Mouse (Mus musculus) hindbrain, embryonic 13.5 days (tissue): Measurements from ENCODE around the gene Uap1. TPM values are rescaled to one million over a fixed set of nuclear protein-coding genes. Genes with fewer than 3 reads are reported as not detected.
A peak's percentile ranks its signal among the peaks of the same experiment; 100 is the strongest.

Experiments used
- ATAC-seq: fragments of 200-750 bp; cut with Nextera tagmentation; 2 replicates; pipeline ENCODE4 v1.8.0; 2017; ENCODE audit warnings: moderate TSS enrichment; ENCODE audit not compliant: low FRiP score
- H3K27ac ChIP-seq: fragments of 300-500 bp; sonication (generic); 2 replicates; pipeline ENCODE4 v1.5.1; 2015; ENCODE audit warnings: inconsistent platforms, mild to moderate bottlenecking, moderate library complexity
- H3K27me3 ChIP-seq: fragments of 300-500 bp; sonication (generic); 2 replicates; pipeline ENCODE4 v1.6.1; 2015; ENCODE audit warnings: mild to moderate bottlenecking, inconsistent platforms
- H3K36me3 ChIP-seq: fragments of 300-500 bp; sonication (generic); 2 replicates; pipeline ENCODE4 v1.6.1; 2015; ENCODE audit warnings: mild to moderate bottlenecking, inconsistent platforms
- H3K4me1 ChIP-seq: fragments of 300-500 bp; sonication (generic); replicated peaks from 2 replicates; pipeline ENCODE4 v1.6.1; 2015; ENCODE audit warnings: inconsistent platforms
- H3K4me2 ChIP-seq: fragments of 300-500 bp; sonication (generic); 2 replicates; pipeline ENCODE4 v1.6.1; 2015; ENCODE audit warnings: inconsistent platforms, mild to moderate bottlenecking, moderate library complexity
- H3K4me3 ChIP-seq: fragments of 300-500 bp; sonication (generic); 2 replicates; pipeline ENCODE4 v1.5.1; 2015; ENCODE audit warnings: mild to moderate bottlenecking, inconsistent platforms
- H3K9ac ChIP-seq: fragments of 300-500 bp; sonication (generic); 2 replicates; pipeline ENCODE4 v1.6.1; 2015; ENCODE audit warnings: mild to moderate bottlenecking, inconsistent platforms
- H3K9me3 ChIP-seq: fragments of 300-500 bp; sonication (generic); 2 replicates; pipeline ENCODE4 v1.6.1; 2016; ENCODE audit warnings: inconsistent platforms
- WGBS: fragments of 180-500 bp; shearing (Covaris S2); methylation state at CpG from one replicate; pipeline ENCODE4 v1.1.7; 2015; 5-methylcytosine and 5-hydroxymethylcytosine counted together
- polyA plus RNA-seq: library from polyadenylated mRNA; unstranded; fragments of >200 nt; fragmentation: Nextera tagmentation; extraction: Ambion mirVana; gene quantifications from 2 replicates; pipeline ENCODE4 v1.2.1, GENCODE M21; 2015

Uap1 gene
- polyA plus RNA-seq, 1 experiment from 2014 or later, result 63.7 TPM

GRCm38 (mm10) chr1:170190225-170190624 lies 15.5 kb upstream of the Uap1 start:
- Histone ChIP-seq H3K36me3 (peaks cover 36% of the 10 kb centered on the region), H3K27ac (no peak overlapping the region), H3K4me2 (no peak overlapping the region), H3K9me3 (no peaks in the 10 kb centered on the region), H3K27me3 (no peaks in the 10 kb centered on the region), H3K4me1 (no peaks in the 10 kb centered on the region), H3K9ac (no peak overlapping the region), H3K4me3 (no peak overlapping the region)
- 90% methylated on average over 4 of the region's 4 CpGs for WGBS
- ATAC-seq, result no peak

GRCm38 (mm10) chr1:170188601-170189000 lies 13.8 kb upstream of the Uap1 start:
- no peak for ATAC-seq

GRCm38 (mm10) chr1:170186531-170186930 lies 11.8 kb upstream of the Uap1 start:
- Histone ChIP-seq H3K9ac (no peak overlapping the region), H3K27me3 (no peaks in the 10 kb centered on the region), H3K27ac (no peak overlapping the region), H3K4me1 (no peaks in the 10 kb centered on the region), H3K4me3 (no peak overlapping the region), H3K36me3 (peaks cover 5% of the 10 kb centered on the region), H3K9me3 (no peaks in the 10 kb centered on the region), H3K4me2 (no peak overlapping the region)
- 91% methylated on average over 5 of the region's 5 CpGs for WGBS
- ATAC-seq, result no peak

More at GRCm38 (mm10) chr1:170188601-170189000, 13.8 kb upstream of the Uap1 start:
- no peaks in the 10 kb centered on the region for H3K4me1 ChIP-seq
- no peak overlapping the region for H3K4me3 ChIP-seq
- H3K36me3 ChIP-seq, result peaks cover 21% of the 10 kb centered on the region
- 83% methylated on average over 11 of the region's 11 CpGs for WGBS
- H3K27ac ChIP-seq, result no peak overlapping the region
- no peaks in the 10 kb centered on the region for H3K27me3 ChIP-seq
- no peak overlapping the region for H3K4me2 ChIP-seq
- no peak overlapping the region for H3K9ac ChIP-seq
- no peaks in the 10 kb centered on the region for H3K9me3 ChIP-seq

GRCm38 (mm10) chr1:170185137-170185536 lies 10.4 kb upstream of the Uap1 start:
- WGBS, result 96% methylated on average over 3 of the region's 3 CpGs
- Histone ChIP-seq H3K9me3 (no peaks in the 10 kb centered on the region), H3K27ac (no peak overlapping the region), H3K4me2 (no peak overlapping the region), H3K9ac (no peak overlapping the region), H3K4me3 (no peak overlapping the region), H3K27me3 (no peaks in the 10 kb centered on the region), H3K4me1 (no peaks in the 10 kb centered on the region), H3K36me3 (no peaks in the 10 kb centered on the region)
- no peak for ATAC-seq

- H3K9me3 ChIP-seq, result no peaks in the 10 kb centered on the region
- H3K36me3 ChIP-seq, result no peaks in the 10 kb centered on the region
- H3K9ac ChIP-seq, result no peak overlapping the region
- no peaks in the 10 kb centered on the region for H3K4me1 ChIP-seq
- no peaks in the 10 kb centered on the region for H3K27me3 ChIP-seq
- no peak overlapping the region for H3K27ac ChIP-seq
- no peak overlapping the region for H3K4me2 ChIP-seq
- no peak for ATAC-seq
- H3K4me3 ChIP-seq, result no peak overlapping the region
Observed at GRCm38 (mm10) chr1:170182706-170183105, 7.9 kb upstream of the Uap1 start.

- Histone ChIP-seq H3K27ac (no peak overlapping the region), H3K9ac (no peak overlapping the region), H3K4me2 (no peak overlapping the region), H3K36me3 (no peaks in the 10 kb centered on the region), H3K4me3 (no peak overlapping the region), H3K4me1 (peaks cover 23% of the 10 kb centered on the region), H3K9me3 (no peaks in the 10 kb centered on the region), H3K27me3 (no peaks in the 10 kb centered on the region)
- ATAC-seq, result no peak
- WGBS, result 82% methylated on average over 8 of the region's 8 CpGs
Observed at GRCm38 (mm10) chr1:170176661-170177239, 2.0 kb upstream of the Uap1 start.

GRCm38 (mm10) chr1:170175848-170176247 lies 1.1 kb upstream of the Uap1 start:
- peak overlapping the region; percentile 66 for H3K4me2 ChIP-seq
- ATAC-seq, result no peak
- no peak overlapping the region for H3K4me3 ChIP-seq
- no peaks in the 10 kb centered on the region for H3K27me3 ChIP-seq
- peaks cover 23% of the 10 kb centered on the region for H3K4me1 ChIP-seq
- no peak overlapping the region for H3K27ac ChIP-seq
- WGBS, result 68% methylated on average over 6 of the region's 6 CpGs
- H3K36me3 ChIP-seq, result no peaks in the 10 kb centered on the region
- H3K9me3 ChIP-seq, result no peaks in the 10 kb centered on the region
- H3K9ac ChIP-seq, result no peak overlapping the region

GRCm38 (mm10) chr1:170173991-170174813 lies 555 bp downstream of the Uap1 start:
- H3K9ac ChIP-seq, result peak overlapping the region; percentile 89
- peak; percentile 90 for ATAC-seq
- peaks cover 23% of the 10 kb centered on the region for H3K4me1 ChIP-seq
- H3K27ac ChIP-seq, result peak overlapping the region; percentile 94
- 1% methylated on average over 46 of the region's 50 CpGs for WGBS
- H3K4me3 ChIP-seq, result peak overlapping the region; percentile 63
- H3K27me3 ChIP-seq, result no peaks in the 10 kb centered on the region
- H3K36me3 ChIP-seq, result no peaks in the 10 kb centered on the region
- peak overlapping the region; percentile 66 for H3K4me2 ChIP-seq
- H3K9me3 ChIP-seq, result no peaks in the 10 kb centered on the region

- Histone ChIP-seq H3K27ac (no peak overlapping the region), H3K4me3 (no peak overlapping the region), H3K9me3 (no peaks in the 10 kb centered on the region), H3K9ac (no peak overlapping the region), H3K36me3 (peaks cover 28% of the 10 kb centered on the region), H3K4me1 (peaks cover 5% of the 10 kb centered on the region; the same call in 1 of the 2 replicates), H3K4me2 (no peak overlapping the region), H3K27me3 (no peaks in the 10 kb centered on the region)
- 95% methylated on average over 6 of the region's 6 CpGs for WGBS
- ATAC-seq, result no peak
Observed at GRCm38 (mm10) chr1:170167781-170168180, 7.0 kb downstream of the Uap1 start.

GRCm38 (mm10) chr1:170164913-170165312 lies 9.8 kb downstream of the Uap1 start:
- 92% methylated on average over 3 of the region's 3 CpGs for WGBS
- H3K4me3 ChIP-seq, result no peak overlapping the region
- H3K4me2 ChIP-seq, result no peak overlapping the region
- no peak overlapping the region for H3K27ac ChIP-seq
- H3K9ac ChIP-seq, result no peak overlapping the region
- peaks cover 41% of the 10 kb centered on the region for H3K36me3 ChIP-seq
- H3K27me3 ChIP-seq, result no peaks in the 10 kb centered on the region
- no peaks in the 10 kb centered on the region for H3K9me3 ChIP-seq
- H3K4me1 ChIP-seq, result peaks cover 6% of the 10 kb centered on the region
- no peak for ATAC-seq

GRCm38 (mm10) chr1:170164053-170164614 lies 10.6 kb downstream of the Uap1 start:
- Histone ChIP-seq H3K27ac (no peak overlapping the region), H3K9ac (no peak overlapping the region), H3K4me3 (no peak overlapping the region), H3K4me2 (no peak overlapping the region), H3K36me3 (peaks cover 41% of the 10 kb centered on the region), H3K27me3 (no peaks in the 10 kb centered on the region), H3K9me3 (no peaks in the 10 kb centered on the region), H3K4me1 (peaks cover 6% of the 10 kb centered on the region)
- WGBS, result 80% methylated on average over 2 of the region's 2 CpGs
- ATAC-seq, result no peak

- no peak overlapping the region for H3K27ac ChIP-seq
- H3K4me3 ChIP-seq, result no peak overlapping the region
- peaks cover 6% of the 10 kb centered on the region for H3K4me1 ChIP-seq
- H3K27me3 ChIP-seq, result no peaks in the 10 kb centered on the region
- H3K9me3 ChIP-seq, result no peaks in the 10 kb centered on the region
- no peak for ATAC-seq
- WGBS, result 94% methylated on average over 3 of the region's 3 CpGs
- H3K4me2 ChIP-seq, result no peak overlapping the region
- H3K9ac ChIP-seq, result no peak overlapping the region
- peaks cover 45% of the 10 kb centered on the region for H3K36me3 ChIP-seq
Observed at GRCm38 (mm10) chr1:170163398-170163943, 11.3 kb downstream of the Uap1 start.
